Mouse (Mus musculus) liver, postnatal 0 days (tissue): ENCODE results near the gene Tmbim7.

Experiments used
- CTCF ChIP-seq: sonication (generic); IDR thresholded peaks from 2 replicates; pipeline ENCODE4 v1.5.1; 2016; ENCODE audit warnings: antibody characterized with exemption, low read depth
- EP300 ChIP-seq: IDR thresholded peaks from 2 replicates; pipeline ENCODE4 v1.6.1; 2016; ENCODE audit warnings: antibody characterized with exemption, low read depth, mild to moderate bottlenecking

- no peak for TF ChIP-seq CTCF
- no peak for TF ChIP-seq EP300
These were observed 71.9 kb downstream of the Tmbim7 start for GRCm38 (mm10) chr5:3722873-3723272.
